Mouse (Mus musculus) stomach, postnatal 0 days (tissue): Measurements from ENCODE around the gene Plekha6. TPM values are rescaled to one million over a fixed set of nuclear protein-coding genes. Genes with fewer than 3 reads are reported as not detected.
A peak's percentile ranks its signal among the peaks of the same experiment; 100 is the strongest.

ENCODE experiments used
- ATAC-seq: fragments of 200-750 bp; cut with Nextera tagmentation; 2 replicates; pipeline ENCODE4 v1.8.0; 2017; ENCODE audit not compliant: low FRiP score, low TSS enrichment
- DNase-seq: peaks from one replicate; pipeline ENCODE4 v3.0.0-alpha.2; 2016; ENCODE audit warnings: low spot score
- H3K27ac ChIP-seq: fragments of 300-500 bp; sonication (generic); replicated peaks from 2 replicates; pipeline ENCODE4 v1.5.1; 2014; ENCODE audit warnings: mild to moderate bottlenecking, control low read depth
- H3K27me3 ChIP-seq: fragments of 300-500 bp; sonication (generic); 2 replicates; pipeline ENCODE4 v1.6.1; 2014; ENCODE audit warnings: low read length; ENCODE audit not compliant: control insufficient read depth, insufficient read depth
- H3K36me3 ChIP-seq: fragments of 300-500 bp; sonication (generic); 2 replicates; pipeline ENCODE4 v1.6.1; 2014; ENCODE audit warnings: low read length, mixed read lengths; ENCODE audit not compliant: control insufficient read depth, insufficient read depth
- H3K4me1 ChIP-seq: fragments of 300-500 bp; sonication (generic); replicated peaks from 2 replicates; pipeline ENCODE4 v1.6.1; 2014; ENCODE audit warnings: antibody characterized with exemption; ENCODE audit not compliant: control insufficient read depth, insufficient read depth
- H3K4me2 ChIP-seq: fragments of 300-500 bp; sonication (generic); replicated peaks from 2 replicates; pipeline ENCODE4 v1.6.1; 2014; ENCODE audit warnings: low read depth, mild to moderate bottlenecking, control low read depth, moderate library complexity
- H3K4me3 ChIP-seq: fragments of 300-500 bp; sonication (generic); 2 replicates; pipeline ENCODE4 v1.5.1; 2014; ENCODE audit warnings: low read depth, low read length, control low read depth
- H3K9ac ChIP-seq: fragments of 300-500 bp; sonication (generic); 2 replicates; pipeline ENCODE4 v1.6.1; 2014; ENCODE audit warnings: mild to moderate bottlenecking, low read length, control low read depth, mixed read lengths
- H3K9me3 ChIP-seq: fragments of 300-500 bp; sonication (generic); 2 replicates; pipeline ENCODE4 v1.6.1; 2016; ENCODE audit warnings: low read length; ENCODE audit not compliant: control insufficient read depth
- CTCF ChIP-seq: IDR thresholded peaks from 2 replicates; pipeline ENCODE4 v1.5.1; 2016; ENCODE audit warnings: antibody characterized with exemption, low read depth, mild to moderate bottlenecking, moderate library complexity
- EP300 ChIP-seq: optimal IDR thresholded peaks from 2 replicates; pipeline ENCODE3; 2016; ENCODE audit warnings: antibody characterized with exemption
- WGBS: fragments of 180-500 bp; shearing (Covaris S2); extraction: QIAGEN DNeasy Blood & Tissue Kit; methylation state at CpG from one replicate; pipeline ENCODE4 v1.1.7; 2014; 5-methylcytosine and 5-hydroxymethylcytosine counted together
- polyA plus RNA-seq: library from polyadenylated mRNA; unstranded; fragments of >200 nt; fragmentation: Nextera tagmentation; extraction: Ambion mirVana; gene quantifications from 2 replicates; pipeline ENCODE4 v1.2.1, GENCODE M21; 2015

Plekha6 gene
- polyA plus RNA-seq, 1 experiment from 2014 or later: 11.1 TPM

DNA sequence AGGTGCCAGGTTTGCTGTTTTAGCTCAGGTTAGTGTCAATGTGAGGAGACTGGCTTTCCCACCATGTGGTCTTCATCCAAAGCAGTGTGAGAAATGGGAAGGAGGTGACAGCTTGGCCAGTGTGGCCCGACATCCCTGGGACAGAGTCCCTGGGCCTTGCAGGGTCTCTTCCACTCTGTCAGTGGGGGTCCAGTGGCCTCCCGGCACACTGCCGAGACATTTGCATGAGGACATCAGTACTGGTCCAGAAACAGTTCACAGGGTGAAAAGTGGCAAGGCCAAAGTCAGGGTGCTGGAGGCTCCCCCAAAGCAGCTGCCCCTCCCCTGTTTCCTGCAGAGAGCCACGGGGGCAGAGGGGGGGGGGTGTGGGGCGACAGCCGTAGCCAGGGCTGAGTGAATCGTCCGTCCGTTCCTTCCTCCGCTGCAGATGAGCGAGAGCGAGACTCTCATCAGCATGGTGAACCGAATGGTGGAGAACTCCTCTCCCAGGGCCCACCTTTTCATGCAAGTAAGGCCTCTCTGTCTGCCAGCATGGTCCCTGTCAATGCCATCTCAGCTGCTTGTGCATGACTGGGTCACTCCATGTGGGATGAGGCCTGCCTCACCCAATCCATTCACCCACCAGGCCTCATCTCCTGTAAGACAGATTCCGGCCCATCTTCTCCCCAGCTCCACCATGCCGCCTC, 115.1 kb downstream of the Plekha6 start:
- ATAC-seq (no peak), DNase-seq (no peak)
- WGBS: 73% methylated on average over 15 of the region's 15 CpGs
- TF ChIP-seq EP300 (no peak), CTCF (no peak)
- Histone ChIP-seq H3K36me3 (peaks cover 5% of the 10 kb centered on the region), H3K4me1 (no peaks in the 10 kb centered on the region), H3K9me3 (no peaks in the 10 kb centered on the region), H3K4me2 (no peak overlapping the region), H3K9ac (no peak overlapping the region), H3K4me3 (no peak overlapping the region), H3K27me3 (no peaks in the 10 kb centered on the region), H3K27ac (no peak overlapping the region)

GRCm38 (mm10) chr1:133279632-133280093, 115.7 kb downstream of the Plekha6 start:
- Histone ChIP-seq H3K4me1 (no peaks in the 10 kb centered on the region), H3K9me3 (no peaks in the 10 kb centered on the region), H3K36me3 (peaks cover 5% of the 10 kb centered on the region), H3K9ac (no peak overlapping the region), H3K4me3 (no peak overlapping the region), H3K27ac (no peak overlapping the region), H3K27me3 (no peaks in the 10 kb centered on the region), H3K4me2 (no peak overlapping the region)
- no peak for TF ChIP-seq CTCF
- no peak for TF ChIP-seq EP300
- ATAC-seq (0 out of 2 replicates have a peak, but pooled peaks have one; percentile 13), DNase-seq (no peak)
- WGBS: 61% methylated on average over 11 of the region's 11 CpGs

DNA sequence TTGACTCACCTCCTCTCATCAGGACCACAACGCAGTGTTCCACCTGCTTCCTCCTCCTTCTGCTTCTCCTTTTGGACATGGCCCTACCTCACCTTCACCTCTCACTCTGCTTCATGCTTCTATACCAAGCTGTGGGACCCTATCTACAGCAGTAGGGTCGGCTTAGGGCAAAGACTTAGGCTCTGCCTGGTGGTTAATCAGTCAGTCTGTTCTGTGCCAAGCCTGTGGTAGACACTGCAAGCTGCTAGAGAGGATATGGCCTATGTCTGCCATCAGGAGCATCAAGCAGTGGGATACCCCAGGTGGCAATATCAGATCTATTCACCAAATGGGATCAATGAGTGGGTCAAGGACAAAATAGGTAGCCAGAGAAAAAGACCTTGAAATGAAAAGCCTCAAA, 116.5 kb downstream of the Plekha6 start:
- no peak overlapping the region for H3K4me2 ChIP-seq
- 88% methylated on average over 2 of the region's 2 CpGs for WGBS
- no peak overlapping the region for H3K27ac ChIP-seq
- H3K4me1 ChIP-seq: no peaks in the 10 kb centered on the region
- no peak overlapping the region for H3K9ac ChIP-seq
- DNase-seq (no peak), ATAC-seq (no peak)
- H3K36me3 ChIP-seq: peaks cover 5% of the 10 kb centered on the region; the same call in 1 of the 2 replicates
- no peaks in the 10 kb centered on the region for H3K27me3 ChIP-seq
- TF ChIP-seq CTCF (no peak), EP300 (no peak)
- no peaks in the 10 kb centered on the region for H3K9me3 ChIP-seq
- H3K4me3 ChIP-seq: no peak overlapping the region

DNA sequence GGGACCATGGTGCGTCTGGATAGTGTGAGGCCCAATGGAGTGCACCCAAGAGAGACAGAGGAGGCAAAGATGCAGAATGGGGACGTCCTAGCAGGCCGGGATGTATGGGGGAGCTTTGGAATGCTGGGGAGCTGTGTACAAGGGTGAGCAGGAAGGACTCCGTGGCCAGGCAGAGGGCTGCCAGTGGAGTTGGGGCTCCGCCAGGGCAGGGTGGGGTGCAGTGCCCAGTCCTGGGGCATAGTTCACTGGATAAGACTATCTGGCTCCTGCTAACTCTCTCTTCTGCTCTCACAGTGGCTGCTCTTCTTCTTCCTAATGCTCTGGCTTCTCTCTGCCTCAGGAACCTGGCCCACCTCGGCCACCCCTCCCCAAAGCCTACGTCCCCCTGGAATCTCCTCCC, 121.9 kb downstream of the Plekha6 start:
- no peak overlapping the region for H3K4me2 ChIP-seq
- no peaks in the 10 kb centered on the region for H3K4me1 ChIP-seq
- H3K27ac ChIP-seq: no peak overlapping the region
- H3K27me3 ChIP-seq: no peaks in the 10 kb centered on the region
- peak; percentile 77 for ATAC-seq
- no peaks in the 10 kb centered on the region for H3K9me3 ChIP-seq
- TF ChIP-seq CTCF (no peak), EP300 (no peak)
- DNase-seq: peak; percentile 65
- H3K36me3 ChIP-seq: peaks cover 6% of the 10 kb centered on the region
- H3K9ac ChIP-seq: no peak overlapping the region
- WGBS: 71% methylated on average over 7 of the region's 7 CpGs
- H3K4me3 ChIP-seq: no peak overlapping the region

GRCm38 (mm10) chr1:133287051-133287450, 123.0 kb downstream of the Plekha6 start:
- no peak for TF ChIP-seq CTCF
- TF ChIP-seq EP300: no peak
- no peaks in the 10 kb centered on the region for H3K9me3 ChIP-seq
- no peaks in the 10 kb centered on the region for H3K4me1 ChIP-seq
- H3K36me3 ChIP-seq: peaks cover 6% of the 10 kb centered on the region
- 66% methylated on average over 4 of the region's 4 CpGs for WGBS
- no peak for DNase-seq
- H3K27ac ChIP-seq: no peak overlapping the region
- H3K9ac ChIP-seq: no peak overlapping the region
- H3K27me3 ChIP-seq: no peaks in the 10 kb centered on the region
- no peak overlapping the region for H3K4me3 ChIP-seq
- H3K4me2 ChIP-seq: no peak overlapping the region
- no peak for ATAC-seq

GRCm38 (mm10) chr1:133287880-133288279, 123.9 kb downstream of the Plekha6 start:
- H3K9ac ChIP-seq: no peak overlapping the region
- no peak for DNase-seq
- H3K4me1 ChIP-seq: no peaks in the 10 kb centered on the region
- ATAC-seq: no peak
- no peak overlapping the region for H3K4me3 ChIP-seq
- no peak overlapping the region for H3K27ac ChIP-seq
- no peak overlapping the region for H3K4me2 ChIP-seq
- no peaks in the 10 kb centered on the region for H3K27me3 ChIP-seq
- no peaks in the 10 kb centered on the region for H3K9me3 ChIP-seq
- H3K36me3 ChIP-seq: peaks cover 6% of the 10 kb centered on the region
- TF ChIP-seq EP300 (no peak), CTCF (no peak)
- 86% methylated on average over 12 of the region's 12 CpGs for WGBS
